Mouse (Mus musculus): ENCODE results near the gene Adamts16. TPM values are rescaled to one million over a fixed set of nuclear protein-coding genes. Genes with fewer than 3 reads are reported as not detected.

The Adamts16 gene
- total RNA-seq, 2 experiments from 2014 or later = 0.10 to 0.48 TPM

GRCm38 (mm10) chr13:70767462-70767861, 74.1 kb downstream of the Adamts16 start:
- DNase-seq (ENCODE audit: low spot score in 2 of 2) = no peak

GRCm38 (mm10) chr13:70764682-70765081, 76.9 kb downstream of the Adamts16 start:
- no peak for DNase-seq (ENCODE audit: low spot score in 2 of 2)

GRCm38 (mm10) chr13:70762586-70762985, 79.0 kb downstream of the Adamts16 start:
- no peak for DNase-seq (ENCODE audit: low spot score in 2 of 2)

DNA sequence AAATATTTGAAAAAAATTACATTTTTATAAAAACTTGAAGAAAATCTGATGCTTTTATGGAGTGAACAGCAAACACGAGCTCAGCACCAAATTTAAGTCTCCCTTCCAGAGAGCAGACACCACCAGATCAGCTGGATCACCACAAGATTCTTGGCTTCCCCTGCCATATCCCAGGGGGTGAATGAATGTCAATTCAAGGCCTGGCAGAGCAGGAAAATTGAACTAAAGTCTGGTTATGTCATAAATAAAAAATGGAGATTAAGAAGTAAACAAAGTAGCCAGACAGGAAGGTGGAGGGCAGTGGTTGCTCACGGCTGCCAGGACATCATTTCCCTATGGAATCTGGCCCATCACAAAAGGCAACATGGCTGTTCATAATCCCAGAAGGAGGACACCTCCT, 80.3 kb downstream of the Adamts16 start:
- DNase-seq (ENCODE audit: low spot score in 2 of 2) = no peak

GRCm38 (mm10) chr13:70760186-70760585, 81.4 kb downstream of the Adamts16 start:
- DNase-seq (ENCODE audit: low spot score in 2 of 2) = no peak

- no peak for DNase-seq (ENCODE audit: low spot score in 2 of 2)
Observed at GRCm38 (mm10) chr13:70746294-70747008, 95.2 kb downstream of the Adamts16 start.

GRCm38 (mm10) chr13:70744416-70745038, 97.1 kb downstream of the Adamts16 start:
- no peak for DNase-seq (ENCODE audit: low spot score in 2 of 2)

- no peak for DNase-seq (ENCODE audit: low spot score in 2 of 2)
Observed at GRCm38 (mm10) chr13:70742693-70743092, 98.9 kb downstream of the Adamts16 start.

DNA sequence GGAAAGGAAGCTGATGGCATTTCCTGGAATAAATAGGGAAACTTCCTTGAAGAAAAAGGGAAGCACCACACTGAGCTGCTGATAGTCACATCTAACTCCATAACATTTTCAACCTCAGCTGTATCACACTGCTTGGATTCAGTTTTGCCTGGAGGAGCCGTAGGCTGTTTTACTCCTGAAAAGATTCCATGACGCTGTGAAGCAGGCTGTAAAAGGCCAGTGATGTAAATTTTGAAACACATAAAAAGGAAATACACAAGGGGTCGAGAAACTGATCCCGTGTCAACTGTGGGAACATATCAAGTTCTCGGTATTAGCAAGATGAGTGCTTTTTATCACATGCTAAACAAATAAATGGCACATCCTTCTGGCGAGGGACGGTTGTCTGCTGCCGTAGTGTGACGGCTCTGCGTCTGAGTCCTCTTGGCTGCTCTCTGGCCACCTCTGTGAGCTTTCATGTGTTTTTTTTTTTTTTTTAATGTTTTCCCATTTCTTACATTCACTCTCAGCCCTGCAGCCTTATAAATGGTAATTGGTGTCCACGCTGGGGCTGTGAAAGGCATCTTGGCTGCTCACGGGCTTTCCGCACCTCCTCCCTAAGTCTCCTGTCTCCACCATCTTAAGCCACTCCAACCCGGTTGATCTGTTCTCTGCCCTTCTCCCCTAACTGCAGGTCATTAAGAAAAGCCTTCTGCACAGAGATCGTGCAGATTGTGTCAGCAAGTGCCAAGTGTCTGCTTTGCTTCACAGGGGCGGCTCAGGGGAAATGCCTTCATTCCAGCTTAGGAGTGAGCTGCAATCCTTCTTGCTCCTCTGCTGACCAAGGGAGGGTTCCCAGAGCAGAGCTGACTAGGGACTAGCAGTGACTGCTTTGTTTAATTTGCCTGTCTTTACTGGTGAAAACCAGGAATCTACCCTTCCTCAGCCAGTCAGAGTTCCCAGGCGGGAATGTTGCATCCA, 101.0 kb downstream of the Adamts16 start:
- DNase-seq (ENCODE audit: low spot score in 2 of 2) = no peak

DNA sequence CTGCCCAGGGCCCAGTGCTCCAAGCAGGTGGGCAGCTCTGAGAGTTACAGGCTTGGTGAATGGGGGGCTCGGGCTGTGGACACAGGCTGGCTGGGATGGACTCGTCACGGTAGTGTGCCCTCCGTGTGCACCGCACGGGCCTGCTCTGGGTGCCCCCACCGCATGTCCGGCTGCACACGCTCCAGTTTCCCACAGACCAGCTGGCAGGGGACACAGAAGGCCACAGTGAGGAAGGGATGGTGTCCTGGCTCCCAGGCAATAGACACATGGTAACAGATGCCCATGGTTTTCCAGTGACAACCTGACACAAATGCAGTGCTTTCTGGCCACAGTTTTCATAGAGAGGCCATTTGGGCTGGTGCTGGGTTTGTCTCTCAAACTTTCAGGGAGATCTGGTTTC, 102.8 kb downstream of the Adamts16 start:
- DNase-seq (ENCODE audit: low spot score in 2 of 2) = no peak

GRCm38 (mm10) chr13:70736409-70736808, 105.2 kb downstream of the Adamts16 start:
- no peak for DNase-seq (ENCODE audit: low spot score in 2 of 2)

GRCm38 (mm10) chr13:70734640-70735039, 107.0 kb downstream of the Adamts16 start:
- no peak for DNase-seq (ENCODE audit: low spot score in 2 of 2)

GRCm38 (mm10) chr13:70733911-70734310, 107.7 kb downstream of the Adamts16 start:
- DNase-seq (ENCODE audit: low spot score in 2 of 2) = no peak

- no peak for DNase-seq (ENCODE audit: low spot score in 2 of 2)
Observed at GRCm38 (mm10) chr13:70733206-70733605, 108.4 kb downstream of the Adamts16 start.

DNA sequence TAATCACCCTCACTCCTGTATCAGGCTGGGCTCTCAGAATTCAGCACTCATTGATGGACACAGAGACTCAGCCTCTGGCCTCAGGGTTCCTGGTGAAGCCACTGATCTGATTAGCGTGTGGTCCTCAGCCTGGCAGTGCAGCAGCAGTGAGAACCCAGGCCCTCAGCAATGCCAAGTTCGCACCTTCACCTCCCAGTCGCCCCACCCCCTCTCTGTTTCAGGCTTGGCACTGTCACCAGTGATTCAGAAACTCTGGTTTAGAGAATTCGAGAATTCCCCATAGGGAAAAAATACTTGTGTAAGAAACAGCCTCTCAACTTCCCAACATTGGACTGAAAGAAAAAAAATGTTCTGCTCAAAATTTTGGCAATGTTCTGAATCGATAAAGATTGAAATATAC, 108.8 kb downstream of the Adamts16 start:
- DNase-seq (ENCODE audit: low spot score in 2 of 2) = no peak

- no peak for DNase-seq (ENCODE audit: low spot score in 2 of 2)
Observed at GRCm38 (mm10) chr13:70731349-70731748, 110.3 kb downstream of the Adamts16 start.

- no peak for DNase-seq (ENCODE audit: low spot score in 2 of 2)
Observed at GRCm38 (mm10) chr13:70729996-70730395, 111.6 kb downstream of the Adamts16 start.

GRCm38 (mm10) chr13:70726249-70726648, 115.4 kb downstream of the Adamts16 start:
- DNase-seq (ENCODE audit: low spot score in 2 of 2) = no peak

DNA sequence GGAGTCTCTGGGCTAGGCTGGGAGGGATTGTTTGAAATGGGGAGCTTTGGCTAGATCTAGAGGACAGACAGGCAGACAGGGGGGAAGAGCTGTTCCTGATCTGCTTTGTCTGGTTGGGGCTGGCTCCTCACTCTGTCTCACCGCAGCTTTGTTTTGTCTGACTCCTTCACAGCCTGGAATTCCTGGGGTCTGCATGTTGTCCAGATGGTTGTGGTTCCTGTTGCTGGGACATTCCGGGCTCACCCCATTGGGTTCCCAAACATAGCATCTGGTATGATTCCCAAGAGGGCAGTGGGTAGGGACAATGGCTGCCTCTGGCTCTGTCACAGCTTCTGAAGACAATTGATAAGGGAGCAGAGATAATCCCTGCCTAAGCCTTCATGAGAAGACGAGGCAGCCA, 117.0 kb downstream of the Adamts16 start:
- DNase-seq (ENCODE audit: low spot score in 2 of 2) = no peak

- DNase-seq (ENCODE audit: low spot score in 2 of 2) = no peak
Observed at GRCm38 (mm10) chr13:70724108-70724622, 117.4 kb downstream of the Adamts16 start.

DNA sequence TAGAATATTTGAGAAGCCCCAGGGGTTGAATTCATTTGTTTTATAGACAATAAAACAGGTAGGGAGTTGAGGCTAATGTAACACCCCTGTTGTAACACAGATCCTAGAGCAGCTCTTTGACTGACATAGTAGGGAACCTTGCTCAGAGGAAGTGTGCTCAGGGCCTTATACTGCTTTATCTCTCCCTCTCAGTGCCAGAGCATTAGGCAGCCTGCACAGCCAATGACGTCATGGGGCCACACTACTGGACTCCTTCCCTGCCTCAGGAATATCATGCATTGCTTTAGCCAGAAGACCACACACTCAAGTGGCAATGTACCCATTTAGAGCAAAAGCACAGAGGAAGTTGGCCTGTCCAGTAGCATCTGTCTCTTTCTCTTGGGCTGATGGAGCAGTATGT, 121.6 kb downstream of the Adamts16 start:
- DNase-seq (ENCODE audit: low spot score in 2 of 2) = no peak
